Mouse (Mus musculus) lung, adult 2 months (tissue): ENCODE data around the gene Gosr2. TPM values are rescaled to one million over a fixed set of nuclear protein-coding genes. Genes with fewer than 3 reads are reported as not detected.
A peak's percentile ranks its signal among the peaks of the same experiment; 100 is the strongest.

Experiments used
- DNase-seq: peaks from one replicate; pipeline ENCODE4 v3.0.0; 2022
- H3K4me1 ChIP-seq: fragments of 200-500 bp; 2 replicates; pipeline ENCODE4 v1.6.1; 2011; ENCODE audit warnings: low read length; ENCODE audit not compliant: control insufficient read depth, insufficient read depth
- H3K4me3 ChIP-seq: fragments of 200-500 bp; replicated peaks from 2 replicates; pipeline ENCODE3; 2011; ENCODE audit warnings: low read depth, mild to moderate bottlenecking, control low read depth, low read length; ENCODE audit errors: extremely low read depth
- CTCF ChIP-seq: fragments of 200-500 bp; IDR thresholded peaks from 2 replicates; pipeline ENCODE4 v1.5.1; 2011; ENCODE audit warnings: mild to moderate bottlenecking, low read length, control low read depth; ENCODE audit not compliant: insufficient read depth
- POLR2A ChIP-seq: fragments of 200-500 bp; IDR thresholded peaks from 2 replicates; pipeline ENCODE4 v1.6.1; 2011; ENCODE audit warnings: low read depth, mild to moderate bottlenecking, control low read depth, low read length, borderline replicate concordance; ENCODE audit errors: extremely low read depth
- WGBS: fragments of 180-500 bp; shearing (Covaris S2); methylation state at CpG from one replicate; pipeline ENCODE4 v1.1.7; 2018; 5-methylcytosine and 5-hydroxymethylcytosine counted together
- polyA plus RNA-seq: library from polyadenylated mRNA; depleted of rRNA; stranded (reverse); fragments of >200 nt; gene quantifications from 2 replicates; pipeline ENCODE4 v1.2.3, GENCODE M21; 2012; rRNA removed

Gene Gosr2
- polyA plus RNA-seq, 1 experiment, result 78.2 TPM

GRCm38 (mm10) chr11:103639407-103639946 is 58.2 kb downstream of the Gosr2 start:
- peak; percentile 36 for DNase-seq
- WGBS, result 3% methylated on average over 10 of the region's 10 CpGs
- Histone ChIP-seq H3K4me1 (no peaks in the 10 kb centered on the region), H3K4me3 (no peak overlapping the region)
- TF ChIP-seq CTCF (peak; percentile 99), POLR2A (no peak)

GRCm38 (mm10) chr11:103638790-103639189 is 58.9 kb downstream of the Gosr2 start, which contains the start of gene Lyzl6:
Gene Lyzl6 (minus strand): TSS chr11:103638890.
- 58% methylated on average over 3 of the region's 3 CpGs for WGBS
- TF ChIP-seq POLR2A (no peak), CTCF (no peak)
- DNase-seq, result no peak
- Histone ChIP-seq H3K4me1 (no peaks in the 10 kb centered on the region), H3K4me3 (no peak within 1 kb of the TSS)

- 78% methylated on average over 6 of the region's 6 CpGs for WGBS
- DNase-seq, result no peak
- no peak overlapping the region for H3K4me3 ChIP-seq
- TF ChIP-seq POLR2A, result no peak
- TF ChIP-seq CTCF, result no peak
- no peaks in the 10 kb centered on the region for H3K4me1 ChIP-seq
Measured at GRCm38 (mm10) chr11:103636261-103636660, 61.4 kb downstream of the Gosr2 start.

- H3K4me1 ChIP-seq, result no peaks in the 10 kb centered on the region
- no peak for TF ChIP-seq POLR2A
- H3K4me3 ChIP-seq, result no peak overlapping the region
- DNase-seq, result no peak
- WGBS, result 62% methylated on average over 3 of the region's 3 CpGs
Measured at GRCm38 (mm10) chr11:103635481-103635880, 62.2 kb downstream of the Gosr2 start.

GRCm38 (mm10) chr11:103634806-103635205 is 62.9 kb downstream of the Gosr2 start:
- TF ChIP-seq POLR2A, result no peak
- no peak for TF ChIP-seq CTCF
- Histone ChIP-seq H3K4me3 (no peak overlapping the region), H3K4me1 (no peaks in the 10 kb centered on the region)
- DNase-seq, result no peak
- 80% methylated on average over 7 of the region's 7 CpGs for WGBS

GRCm38 (mm10) chr11:103627453-103627852 is 70.2 kb downstream of the Gosr2 start:
- TF ChIP-seq CTCF, result no peak
- no peak for TF ChIP-seq POLR2A
- Histone ChIP-seq H3K4me3 (no peak overlapping the region), H3K4me1 (no peaks in the 10 kb centered on the region)
- no peak for DNase-seq
- WGBS, result 76% methylated on average over 23 of the region's 23 CpGs

Other genes starting within 250 kb of the Gosr2 start
- gene Lrrc37a, start 193.3 kb downstream of the Gosr2 start, polyA plus RNA-seq, result not detected in 2 replicates
- gene Gm884, start 76.8 kb downstream of the Gosr2 start, polyA plus RNA-seq, result not detected in 2 replicates
- not detected in 2 replicates for gene Lyzl6, start 59.0 kb downstream of the Gosr2 start, polyA plus RNA-seq
- gene Rprml, start 48.3 kb downstream of the Gosr2 start, polyA plus RNA-seq, result 10.4 and 13.2 TPM in 2 replicates
- gene Wnt9b, start 51.9 kb upstream of the Gosr2 start, polyA plus RNA-seq, result 0.02 and 0.12 TPM in 2 replicates
- gene Wnt3, start 76.3 kb upstream of the Gosr2 start, polyA plus RNA-seq, result 0.07 and 0.12 TPM in 2 replicates